Mouse (Mus musculus): ENCODE measurements around the gene Tmem11.

Tmem11 gene

GRCm38 (mm10) chr11:60827241-60827945 is 51.7 kb downstream of the Tmem11 start:
- no peak for DNase-seq (ENCODE audit: low spot score)

- DNase-seq (ENCODE audit: low spot score) = no peak
These were observed 52.4 kb downstream of the Tmem11 start for GRCm38 (mm10) chr11:60826700-60827099.

- no peak for DNase-seq (ENCODE audit: low spot score)
These were observed 53.9 kb downstream of the Tmem11 start for GRCm38 (mm10) chr11:60825191-60825590.

- DNase-seq (ENCODE audit: low spot score) = no peak
These were observed 55.3 kb downstream of the Tmem11 start for GRCm38 (mm10) chr11:60823771-60824170.

GRCm38 (mm10) chr11:60816398-60816797 is 62.7 kb downstream of the Tmem11 start:
- DNase-seq (ENCODE audit: low spot score) = no peak
